Mouse (Mus musculus): ENCODE data around the gene Gm49384. TPM values are rescaled to one million over a fixed set of nuclear protein-coding genes. Genes with fewer than 3 reads are reported as not detected.

Gm49384 gene
- polyA plus RNA-seq, 1 experiment, result not detected

- WGBS, result 73% methylated on average over 3 of the region's 3 CpGs
- H3K27ac ChIP-seq (ENCODE audit: insufficient read depth, low read depth, low read length), result no peak overlapping the region
These were observed 11.1 kb upstream of the Gm49384 start for GRCm38 (mm10) chr12:69215000-69215785.

GRCm38 (mm10) chr12:69214393-69214792 is 10.3 kb upstream of the Gm49384 start:
- Histone ChIP-seq H3K36me3 (ENCODE audit: control insufficient read depth, insufficient read depth, low read length) (no peaks in the 10 kb centered on the region; the same call in none of the 2 replicates), H3K4me3 (ENCODE audit: low read depth, low read length) (no peak overlapping the region), H3K27ac (ENCODE audit: insufficient read depth, low read depth, low read length) (no peak overlapping the region), H3K27me3 (ENCODE audit: control insufficient read depth, insufficient read depth, low read length) (no peaks in the 10 kb centered on the region), H3K4me1 (ENCODE audit: control insufficient read depth, insufficient read depth, insufficient read length, low read length) (no peaks in the 10 kb centered on the region)
- WGBS, result 87% methylated on average over 7 of the region's 7 CpGs
- TF ChIP-seq POLR2A (IDR thresholded peaks at IDR 0.05; ENCODE audit: low read depth, low read length) (no peak), CTCF (IDR thresholded peaks at IDR 0.05; ENCODE audit: extremely low read depth, insufficient read length, insufficient replicate concordance, low read depth, low read length) (no peak)

More at GRCm38 (mm10) chr12:69215000-69215785, 11.1 kb upstream of the Gm49384 start:
- no peaks in the 10 kb centered on the region for H3K4me1 ChIP-seq (ENCODE audit: control insufficient read depth, insufficient read depth, insufficient read length, low read length)
- H3K27me3 ChIP-seq (ENCODE audit: control insufficient read depth, insufficient read depth, low read length), result no peaks in the 10 kb centered on the region
- H3K4me3 ChIP-seq (ENCODE audit: low read depth, low read length), result no peak overlapping the region
- TF ChIP-seq POLR2A (IDR thresholded peaks at IDR 0.05; ENCODE audit: low read depth, low read length) (no peak), CTCF (IDR thresholded peaks at IDR 0.05; ENCODE audit: extremely low read depth, insufficient read length, insufficient replicate concordance, low read depth, low read length) (no peak)
- no peaks in the 10 kb centered on the region; the same call in 1 of the 2 replicates for H3K36me3 ChIP-seq (ENCODE audit: control insufficient read depth, insufficient read depth, low read length)

GRCm38 (mm10) chr12:69213186-69213777 is 9.2 kb upstream of the Gm49384 start:
- Histone ChIP-seq H3K4me3 (ENCODE audit: low read depth, low read length) (no peak overlapping the region), H3K27ac (ENCODE audit: insufficient read depth, low read depth, low read length) (no peak overlapping the region), H3K4me1 (ENCODE audit: control insufficient read depth, insufficient read depth, insufficient read length, low read length) (no peaks in the 10 kb centered on the region), H3K36me3 (ENCODE audit: control insufficient read depth, insufficient read depth, low read length) (no peaks in the 10 kb centered on the region; the same call in none of the 2 replicates), H3K27me3 (ENCODE audit: control insufficient read depth, insufficient read depth, low read length) (no peaks in the 10 kb centered on the region)
- WGBS, result 88% methylated on average over 13 of the region's 13 CpGs
- TF ChIP-seq CTCF (IDR thresholded peaks at IDR 0.05; ENCODE audit: extremely low read depth, insufficient read length, insufficient replicate concordance, low read depth, low read length) (no peak; the same call in 1 of the 2 replicates), POLR2A (IDR thresholded peaks at IDR 0.05; ENCODE audit: low read depth, low read length) (no peak)

- Histone ChIP-seq H3K36me3 (ENCODE audit: control insufficient read depth, insufficient read depth, low read length) (no peaks in the 10 kb centered on the region; the same call in none of the 2 replicates), H3K4me1 (ENCODE audit: control insufficient read depth, insufficient read depth, insufficient read length, low read length) (no peaks in the 10 kb centered on the region), H3K27me3 (ENCODE audit: control insufficient read depth, insufficient read depth, low read length) (no peaks in the 10 kb centered on the region), H3K4me3 (ENCODE audit: low read depth, low read length) (no peak overlapping the region), H3K27ac (ENCODE audit: insufficient read depth, low read depth, low read length) (no peak overlapping the region)
- 79% methylated on average over 5 of the region's 5 CpGs for WGBS
- no peak for TF ChIP-seq POLR2A (IDR thresholded peaks at IDR 0.05; ENCODE audit: low read depth, low read length)
- TF ChIP-seq CTCF (IDR thresholded peaks at IDR 0.05; ENCODE audit: extremely low read depth, insufficient read length, insufficient replicate concordance, low read depth, low read length), result no peak
These were observed 7.0 kb upstream of the Gm49384 start for GRCm38 (mm10) chr12:69211057-69211456.

- WGBS, result 94% methylated on average over 18 of the region's 18 CpGs
- no peak overlapping the region for H3K27ac ChIP-seq (ENCODE audit: insufficient read depth, low read depth, low read length)
- H3K36me3 ChIP-seq (ENCODE audit: control insufficient read depth, insufficient read depth, low read length), result no peaks in the 10 kb centered on the region; the same call in none of the 2 replicates
- H3K4me1 ChIP-seq (ENCODE audit: control insufficient read depth, insufficient read depth, insufficient read length, low read length), result no peaks in the 10 kb centered on the region
- no peak overlapping the region for H3K4me3 ChIP-seq (ENCODE audit: low read depth, low read length)
- no peaks in the 10 kb centered on the region for H3K27me3 ChIP-seq (ENCODE audit: control insufficient read depth, insufficient read depth, low read length)
- TF ChIP-seq POLR2A (IDR thresholded peaks at IDR 0.05; ENCODE audit: low read depth, low read length) (no peak), CTCF (IDR thresholded peaks at IDR 0.05; ENCODE audit: extremely low read depth, insufficient read length, insufficient replicate concordance, low read depth, low read length) (no peak)
These were observed 6.3 kb upstream of the Gm49384 start for GRCm38 (mm10) chr12:69210056-69210979.

- no peaks in the 10 kb centered on the region for H3K27me3 ChIP-seq (ENCODE audit: control insufficient read depth, insufficient read depth, low read length)
- no peaks in the 10 kb centered on the region; the same call in none of the 2 replicates for H3K36me3 ChIP-seq (ENCODE audit: control insufficient read depth, insufficient read depth, low read length)
- 93% methylated on average over 2 of the region's 2 CpGs for WGBS
- TF ChIP-seq CTCF (IDR thresholded peaks at IDR 0.05; ENCODE audit: extremely low read depth, insufficient read length, insufficient replicate concordance, low read depth, low read length) (no peak), POLR2A (IDR thresholded peaks at IDR 0.05; ENCODE audit: low read depth, low read length) (no peak)
- H3K4me3 ChIP-seq (ENCODE audit: low read depth, low read length), result no peak overlapping the region
- H3K27ac ChIP-seq (ENCODE audit: insufficient read depth, low read depth, low read length), result no peak overlapping the region
- H3K4me1 ChIP-seq (ENCODE audit: control insufficient read depth, insufficient read depth, insufficient read length, low read length), result no peaks in the 10 kb centered on the region
These were observed 4.5 kb upstream of the Gm49384 start for GRCm38 (mm10) chr12:69208520-69208919.

Measured in small intestine, adult 2 months (tissue).